Mouse (Mus musculus) heart, embryonic 14.5 days (tissue): Measurements from ENCODE around the gene Reg3g. TPM values are rescaled to one million over a fixed set of nuclear protein-coding genes. Genes with fewer than 3 reads are reported as not detected.
"Not testable (repeated sequence)": the region's sequence is repeated elsewhere in the genome, so short reads cannot be mapped to it uniquely, and the experiment has no call there.

Experiments used
- ATAC-seq: fragments of 200-750 bp; cut with Nextera tagmentation; 2 replicates; pipeline ENCODE4 v1.8.0; 2017; ENCODE audit warnings: low read depth, moderate TSS enrichment; ENCODE audit not compliant: insufficient number of reproducible peaks, insufficient read depth, low FRiP score
- H3K27ac ChIP-seq, 2 experiments: fragments of 200-500 bp in 1 of 2; fragments of 300-500 bp in 1 of 2; sonication (generic) in 1 of 2; replicated peaks in 1 of 2; 2 replicates each; pipeline ENCODE4 v1.5.1; 2012 to 2014; ENCODE audit warnings: low read depth in 2 of 2, low read length in 2 of 2, control low read depth in 1 of 2, mild to moderate bottlenecking in 1 of 2, mixed read lengths in 1 of 2; ENCODE audit not compliant: control insufficient read depth in 1 of 2, insufficient read depth in 1 of 2
- H3K27me3 ChIP-seq: fragments of 300-500 bp; sonication (generic); 2 replicates; pipeline ENCODE4 v1.6.1; 2014; ENCODE audit warnings: mild to moderate bottlenecking, low read length, control low read depth; ENCODE audit not compliant: control insufficient read depth, insufficient read depth
- H3K36me3 ChIP-seq: fragments of 300-500 bp; sonication (generic); 2 replicates; pipeline ENCODE4 v1.6.1; 2014; ENCODE audit warnings: mild to moderate bottlenecking, control low read depth, low read length, mixed read lengths; ENCODE audit not compliant: control insufficient read depth, insufficient read depth
- H3K4me1 ChIP-seq, 2 experiments: fragments of 200-500 bp in 1 of 2; fragments of 300-500 bp in 1 of 2; sonication (generic) in 1 of 2; 2 replicates each; pipeline ENCODE4 v1.6.1; 2012 to 2014; ENCODE audit warnings: low read length in 2 of 2, control low read depth in 1 of 2, mixed read lengths in 1 of 2; ENCODE audit not compliant: control insufficient read depth in 2 of 2, insufficient read depth in 2 of 2
- H3K4me2 ChIP-seq: fragments of 300-500 bp; sonication (generic); 2 replicates; pipeline ENCODE4 v1.6.1; 2014; ENCODE audit warnings: mild to moderate bottlenecking, low read length
- H3K4me3 ChIP-seq, 2 experiments: fragments of 200-500 bp in 1 of 2; fragments of 300-500 bp in 1 of 2; sonication (generic) in 1 of 2; 2 replicates each; pipeline ENCODE4 v1.5.1; 2012 to 2014; ENCODE audit warnings: low read length in 2 of 2, mild to moderate bottlenecking in 2 of 2, control low read depth in 1 of 2, low read depth in 1 of 2, moderate library complexity in 1 of 2; ENCODE audit not compliant: control insufficient read depth in 1 of 2, insufficient read depth in 1 of 2
- H3K9ac ChIP-seq: fragments of 300-500 bp; sonication (generic); 2 replicates; pipeline ENCODE4 v1.6.1; 2014; ENCODE audit warnings: mild to moderate bottlenecking, low read length
- H3K9me3 ChIP-seq: fragments of 300-500 bp; sonication (generic); 2 replicates; pipeline ENCODE4 v1.6.1; 2016; ENCODE audit warnings: low read length, control low read depth; ENCODE audit not compliant: control insufficient read depth
- WGBS: fragments of 180-500 bp; shearing (Covaris S2); extraction: QIAGEN DNeasy Blood & Tissue Kit; methylation state at CpG from one replicate; pipeline ENCODE4 v1.1.7; 2014; 5-methylcytosine and 5-hydroxymethylcytosine counted together
- polyA plus RNA-seq: library from polyadenylated mRNA; unstranded; fragments of >200 nt; fragmentation: Nextera tagmentation; extraction: Ambion mirVana; gene quantifications from 2 replicates; pipeline ENCODE4 v1.2.1, GENCODE M21; 2014

The Reg3g gene
- polyA plus RNA-seq, 1 experiment from 2014 or later = not detected

- H3K4me1 ChIP-seq = no peaks in the 10 kb centered on the region
- no peaks in the 10 kb centered on the region for H3K36me3 ChIP-seq
- H3K4me3 ChIP-seq = no peak overlapping the region
- ATAC-seq = no peak
- H3K27me3 ChIP-seq = no peaks in the 10 kb centered on the region
- H3K4me2 ChIP-seq = no peak overlapping the region
- 76% methylated on average over 2 of the region's 2 CpGs for WGBS
- H3K9me3 ChIP-seq = no peaks in the 10 kb centered on the region
- no peak overlapping the region for H3K9ac ChIP-seq
- H3K27ac ChIP-seq = no peak overlapping the region
Measured at GRCm38 (mm10) chr6:78463266-78463665, 5.4 kb downstream of the Reg3g start.

- no peaks in the 10 kb centered on the region for H3K9me3 ChIP-seq
- no peak overlapping the region for H3K9ac ChIP-seq
- H3K4me1 ChIP-seq = no peaks in the 10 kb centered on the region
- no peak for ATAC-seq
- no peak overlapping the region for H3K4me2 ChIP-seq
- WGBS = 66% methylated on average over 2 of the region's 2 CpGs
- H3K27ac ChIP-seq = no peak overlapping the region
- H3K36me3 ChIP-seq = no peaks in the 10 kb centered on the region
- no peaks in the 10 kb centered on the region for H3K27me3 ChIP-seq
- no peak overlapping the region for H3K4me3 ChIP-seq
Measured at GRCm38 (mm10) chr6:78462360-78462759, 6.3 kb downstream of the Reg3g start.

DNA sequence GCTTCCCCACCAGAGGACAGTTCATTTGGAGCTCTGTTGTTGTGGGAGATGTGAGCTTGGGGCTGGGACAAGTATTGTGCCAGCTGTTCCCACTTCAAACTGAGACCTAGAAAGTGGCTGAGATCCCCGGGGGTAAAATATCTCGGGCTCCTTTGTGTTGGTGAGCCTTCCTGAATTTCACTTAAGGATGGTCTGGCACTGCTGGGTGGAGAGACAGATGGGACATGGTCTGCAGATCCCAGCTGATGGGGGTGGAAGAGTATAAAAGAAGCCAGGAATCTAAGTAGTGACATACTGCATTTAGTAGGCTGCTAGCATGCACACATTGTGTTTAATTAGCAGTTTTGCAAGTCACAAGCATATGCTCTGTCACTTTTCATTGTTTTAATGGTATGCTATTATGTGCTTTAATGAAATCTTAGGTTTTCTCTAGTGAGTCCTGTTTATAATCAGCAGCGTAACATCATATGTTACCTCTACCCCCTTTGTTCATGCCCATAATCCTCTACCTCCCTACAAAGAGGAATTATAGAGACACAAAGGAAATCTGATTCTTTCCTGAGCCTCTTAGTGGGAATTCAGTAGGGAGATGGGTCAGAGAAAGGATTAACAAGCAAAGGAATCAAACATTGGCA, 8.4 kb downstream of the Reg3g start:
- WGBS = 51% methylated on average over 3 of the region's 3 CpGs
- Histone ChIP-seq H3K9ac (no peak overlapping the region), H3K27me3 (no peaks in the 10 kb centered on the region), H3K27ac (no peak overlapping the region), H3K36me3 (no peaks in the 10 kb centered on the region), H3K4me3 (no peak overlapping the region), H3K4me1 (no peaks in the 10 kb centered on the region), H3K9me3 (no peaks in the 10 kb centered on the region), H3K4me2 (no peak overlapping the region)
- ATAC-seq = no peak

GRCm38 (mm10) chr6:78452804-78453203, 15.9 kb downstream of the Reg3g start:
- no peak overlapping the region for H3K4me3 ChIP-seq
- no peak for ATAC-seq
- no peak overlapping the region for H3K27ac ChIP-seq
- no peak overlapping the region for H3K9ac ChIP-seq
- no peak overlapping the region for H3K4me2 ChIP-seq
- no peaks in the 10 kb centered on the region for H3K9me3 ChIP-seq
- no peaks in the 10 kb centered on the region for H3K36me3 ChIP-seq
- 86% methylated on average over 2 of the region's 2 CpGs for WGBS
- no peaks in the 10 kb centered on the region for H3K27me3 ChIP-seq
- H3K4me1 ChIP-seq = no peaks in the 10 kb centered on the region

DNA sequence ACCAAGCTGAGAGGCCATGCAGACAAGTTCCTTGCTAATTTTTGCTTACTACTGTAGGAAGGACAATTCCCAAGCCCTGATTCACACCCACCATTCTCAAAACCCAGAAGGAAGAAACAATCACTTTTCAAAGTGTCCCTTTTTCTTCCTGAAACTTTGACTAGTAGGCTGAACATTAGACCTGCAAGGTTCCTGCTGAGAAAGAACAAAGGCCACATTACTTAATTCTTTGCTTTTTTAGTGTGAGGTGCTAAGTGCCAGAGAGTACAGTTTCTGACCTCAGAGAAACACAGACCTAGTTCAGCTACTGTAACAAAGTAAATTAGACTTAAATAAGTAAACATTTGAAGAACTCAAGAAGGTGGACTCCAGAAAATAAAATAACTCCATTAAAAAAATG, 20.3 kb downstream of the Reg3g start:
- H3K4me3 ChIP-seq = no peak overlapping the region
- H3K4me2 ChIP-seq = no peak overlapping the region
- H3K27ac ChIP-seq = no peak overlapping the region
- H3K9ac ChIP-seq = no peak overlapping the region
- no peaks in the 10 kb centered on the region for H3K27me3 ChIP-seq
- no peak for ATAC-seq
- no peaks in the 10 kb centered on the region for H3K9me3 ChIP-seq
- no peaks in the 10 kb centered on the region for H3K4me1 ChIP-seq
- H3K36me3 ChIP-seq = no peaks in the 10 kb centered on the region

DNA sequence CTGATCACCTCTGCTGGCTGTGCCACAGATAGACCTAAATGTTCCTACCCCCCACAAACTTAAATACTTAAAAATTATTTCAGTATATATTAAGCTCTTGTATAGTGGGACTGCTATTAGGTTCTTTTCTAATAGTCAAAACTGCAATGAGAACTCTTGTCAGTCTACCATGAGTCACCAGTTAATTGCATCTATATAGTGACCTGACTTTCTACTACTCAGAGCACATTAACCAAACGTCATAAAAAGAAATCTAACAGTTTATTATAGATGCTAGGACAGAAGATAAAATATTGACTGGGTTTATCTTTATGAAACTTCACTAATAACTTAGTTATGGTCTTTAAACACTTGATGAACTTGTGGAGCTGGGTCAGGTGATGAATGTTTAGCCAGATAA, 21.5 kb downstream of the Reg3g start:
- WGBS = 50% methylated on average over 1 of the region's 1 CpGs

DNA sequence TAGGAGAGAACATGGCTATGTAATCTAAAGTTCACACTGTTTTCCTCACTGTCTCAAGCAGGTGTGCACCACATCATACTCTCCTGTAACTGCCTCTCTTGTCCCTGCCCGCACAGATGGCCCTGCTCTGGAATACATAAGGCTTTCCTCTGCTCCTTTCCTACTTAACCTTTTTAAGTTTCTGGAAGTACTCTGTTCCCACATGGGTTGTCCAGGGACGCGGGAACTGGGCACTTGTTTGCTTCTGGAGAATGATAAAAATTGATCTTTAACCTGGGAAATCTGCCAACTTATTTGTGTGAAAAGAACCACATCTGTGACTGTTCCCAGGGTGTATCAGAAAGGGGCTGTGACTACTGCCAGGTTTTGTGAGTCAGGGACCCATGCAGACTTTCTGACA, 43.2 kb downstream of the Reg3g start:
- WGBS = 58% methylated on average over 3 of the region's 3 CpGs

More for the DNA sequence above, 21.5 kb downstream of the Reg3g start:
- no peaks in the 10 kb centered on the region for H3K4me1 ChIP-seq
- no peaks in the 10 kb centered on the region for H3K27me3 ChIP-seq
- no peaks in the 10 kb centered on the region for H3K36me3 ChIP-seq
- no peak for ATAC-seq
- no peak overlapping the region for H3K27ac ChIP-seq
- H3K9ac ChIP-seq = no peak overlapping the region
- H3K9me3 ChIP-seq = no peaks in the 10 kb centered on the region
- no peak overlapping the region for H3K4me2 ChIP-seq
- no peak overlapping the region for H3K4me3 ChIP-seq

DNA sequence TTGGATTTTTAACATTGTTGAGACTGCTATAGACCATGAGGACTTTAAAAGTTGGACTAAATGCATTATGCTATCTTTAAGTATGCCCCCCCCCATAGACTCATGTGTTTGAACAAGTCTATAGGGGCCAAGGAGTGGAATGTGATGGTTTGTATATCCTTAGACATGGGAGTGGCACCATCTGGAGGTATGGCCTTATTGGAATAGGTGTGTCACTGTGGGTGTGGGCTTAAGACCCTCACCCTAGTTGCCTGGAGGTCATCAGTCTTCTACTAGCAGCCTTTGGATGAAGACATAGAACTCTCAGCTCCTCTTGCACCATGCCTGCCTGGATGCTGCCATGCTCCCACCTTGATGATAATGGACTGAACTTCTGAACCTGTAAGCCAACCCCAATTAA, 46.3 kb downstream of the Reg3g start, which contains the start of gene Reg1:
TSS of gene Reg1 (plus strand) at position 301 of the 400 bp plus-strand sequence.
- not testable (repeated sequence) for H3K4me1 ChIP-seq, H3K4me2 ChIP-seq, H3K4me3 ChIP-seq, ATAC-seq, H3K9me3 ChIP-seq, H3K36me3 ChIP-seq, H3K9ac ChIP-seq, H3K27me3 ChIP-seq, H3K27ac ChIP-seq

More for the DNA sequence above, 43.2 kb downstream of the Reg3g start:
- Histone ChIP-seq H3K4me2 (no peak overlapping the region), H3K27ac (no peak overlapping the region), H3K9me3 (no peaks in the 10 kb centered on the region), H3K36me3 (no peaks in the 10 kb centered on the region), H3K4me3 (no peak overlapping the region), H3K27me3 (no peaks in the 10 kb centered on the region), H3K9ac (no peak overlapping the region), H3K4me1 (no peaks in the 10 kb centered on the region)
- ATAC-seq = no peak
